In the genomic region with DNA sequence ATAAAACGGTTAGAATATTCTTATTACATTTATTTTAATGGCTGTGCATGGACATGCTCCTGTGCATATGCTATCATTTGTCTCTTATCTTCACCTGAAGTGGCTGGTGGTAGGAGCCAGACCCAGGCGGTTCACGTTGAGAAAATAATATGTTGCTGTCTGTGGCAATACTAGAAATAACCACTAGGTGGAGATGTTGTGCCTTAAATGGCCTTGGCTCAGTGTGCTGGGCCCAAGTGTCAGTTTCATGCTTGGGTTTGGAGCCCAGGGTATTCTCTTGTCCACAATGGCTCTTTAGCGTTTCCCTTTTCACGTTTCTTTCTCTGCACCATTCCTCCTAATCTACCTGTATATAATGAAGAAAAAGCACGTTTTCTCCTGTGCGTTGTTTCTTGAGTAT, we compare ENCODE assay signal across 8 mouse cellular contexts.
A peak's percentile ranks its signal among the peaks of the same experiment; 100 is the strongest.
DNase-seq lines count a peak whose midpoint lies in the region; ATAC-seq and TF ChIP-seq lines count a peak whose summit lies in the region.

No protein-coding gene starts in this region.

- WGBS in forebrain, embryonic 16.5 days = 11% methylated on average over 7 of the region's 7 CpGs
- 18% methylated on average over 7 of the region's 7 CpGs for WGBS in intestine, postnatal 0 days
- 12% methylated on average over 7 of the region's 7 CpGs for WGBS in neural tube, embryonic 12.5 days

- H3K9ac ChIP-seq in forebrain, embryonic 16.5 days (replicated peaks; ENCODE audit: low read depth, low read length) = no peak overlapping the region
- H3K9ac ChIP-seq in intestine, postnatal 0 days (ENCODE audit: low read depth, low read length) = no peak overlapping the region
- H3K9ac ChIP-seq in neural tube, embryonic 12.5 days = no peak overlapping the region

- H3K4me3 ChIP-seq in E14TG2a.4 (replicated peaks; ENCODE audit: low read length) = no peak overlapping the region
- no peak overlapping the region for H3K4me3 ChIP-seq in forebrain, embryonic 16.5 days (replicated peaks; ENCODE audit: low read length)
- H3K4me3 ChIP-seq in intestine, postnatal 0 days (ENCODE audit: low read depth, low read length) = no peak overlapping the region
- no peak overlapping the region for H3K4me3 ChIP-seq in neural tube, embryonic 12.5 days

- DNase-seq in 416B (ENCODE audit: low read depth) (peak; percentile 82), liver (peak; percentile 21)
- peak; percentile 56 to 74 for DNase-seq in cerebellum, adult 18-20 months
- DNase-seq in spleen, postnatal 4 days (ENCODE audit: low spot score in 2 of 2) = no peak

- H3K9me3 ChIP-seq in E14TG2a.4 (ENCODE audit: low read length) = no peaks in the 10 kb centered on the region
- H3K9me3 ChIP-seq in forebrain, embryonic 16.5 days (ENCODE audit: control insufficient read depth, low read length) = no peaks in the 10 kb centered on the region; the same call in 1 of the 2 replicates
- no peaks in the 10 kb centered on the region for H3K9me3 ChIP-seq in intestine, postnatal 0 days (ENCODE audit: control insufficient read depth)
- no peaks in the 10 kb centered on the region for H3K9me3 ChIP-seq in neural tube, embryonic 12.5 days

- TF ChIP-seq CTCF in E14TG2a.4 (conservative IDR thresholded peaks at IDR 0.05; ENCODE audit: low read length) = peak; percentile 95
- peak; percentile 92 for TF ChIP-seq CTCF in intestine, postnatal 0 days (IDR thresholded peaks at IDR 0.05; ENCODE audit: low read depth)

- peak; percentile 75 for ATAC-seq in forebrain, embryonic 16.5 days
- peak; percentile 19; the same call in 1 of the 2 replicates for ATAC-seq in intestine, postnatal 0 days
- ATAC-seq in neural tube, embryonic 12.5 days (ENCODE audit: low FRiP score, low read depth) = peak; percentile 61

- H3K4me1 ChIP-seq in E14TG2a.4 (replicated peaks; ENCODE audit: low read depth, low read length) = peaks cover 23% of the 10 kb centered on the region
- H3K4me1 ChIP-seq in forebrain, embryonic 16.5 days (replicated peaks; ENCODE audit: control insufficient read depth, insufficient read depth, low read length) = 0 out of 2 replicates have a peak, but pooled peaks cover 3% of the 10 kb centered on the region
- no peaks in the 10 kb centered on the region for H3K4me1 ChIP-seq in intestine, postnatal 0 days (replicated peaks; ENCODE audit: control insufficient read depth, insufficient read depth, low read length)
- 0 out of 2 replicates have a peak, but pooled peaks cover 2% of the 10 kb centered on the region for H3K4me1 ChIP-seq in neural tube, embryonic 12.5 days

- H3K27ac ChIP-seq in forebrain, embryonic 16.5 days (ENCODE audit: low read length) = no peak overlapping the region
- H3K27ac ChIP-seq in intestine, postnatal 0 days (ENCODE audit: low read depth, low read length) = no peak overlapping the region
- no peak overlapping the region for H3K27ac ChIP-seq in neural tube, embryonic 12.5 days

- H3K4me2 ChIP-seq in forebrain, embryonic 16.5 days (ENCODE audit: low read length) = no peak overlapping the region
- H3K4me2 ChIP-seq in intestine, postnatal 0 days (replicated peaks; ENCODE audit: low read depth) = no peak overlapping the region
- no peak overlapping the region for H3K4me2 ChIP-seq in neural tube, embryonic 12.5 days (replicated peaks)

- H3K27me3 ChIP-seq in E14TG2a.4 (ENCODE audit: insufficient read depth, low read length) = peaks cover 13% of the 10 kb centered on the region
- H3K27me3 ChIP-seq in forebrain, embryonic 16.5 days (replicated peaks; ENCODE audit: control insufficient read depth, insufficient read depth, low read length) = no peaks in the 10 kb centered on the region
- no peaks in the 10 kb centered on the region for H3K27me3 ChIP-seq in intestine, postnatal 0 days (replicated peaks; ENCODE audit: control insufficient read depth, insufficient read depth, low read length)
- peaks cover 3% of the 10 kb centered on the region for H3K27me3 ChIP-seq in neural tube, embryonic 12.5 days (replicated peaks)

- H3K36me3 ChIP-seq in E14TG2a.4 (ENCODE audit: insufficient read depth, low read length) = no peaks in the 10 kb centered on the region
- H3K36me3 ChIP-seq in forebrain, embryonic 16.5 days (ENCODE audit: control insufficient read depth, insufficient read depth) = no peaks in the 10 kb centered on the region
- no peaks in the 10 kb centered on the region for H3K36me3 ChIP-seq in intestine, postnatal 0 days (ENCODE audit: control insufficient read depth, insufficient read depth)
- H3K36me3 ChIP-seq in neural tube, embryonic 12.5 days = no peaks in the 10 kb centered on the region

Comparison
In these comparisons a context has a peak if more than half of its experiments do, and no peak if none do; other contexts are left out.
1. DNase-seq: peak in 416B (single experiment), cerebellum, adult 18-20 months (2 of 2) and liver (single experiment); none in spleen, postnatal 4 days (0 of 2).
2. ATAC-seq: peak in every context shown above with its lines; median percentile 75 in forebrain, embryonic 16.5 days; 61 in neural tube, embryonic 12.5 days; 19 in intestine, postnatal 0 days.